Mouse (Mus musculus) bone marrow macrophage, adult 2 months (primary cell): Measurements from ENCODE around the gene Dio1.

Experiments
- CTCF ChIP-seq: IDR thresholded peaks from 2 replicates; pipeline ENCODE4 v1.5.1; 2012; ENCODE audit warnings: low read depth, mild to moderate bottlenecking, low read length, moderate library complexity
- POLR2A ChIP-seq: IDR thresholded peaks from 2 replicates; pipeline ENCODE4 v1.6.1; 2012; ENCODE audit warnings: mild to moderate bottlenecking, low read depth, low read length, borderline replicate concordance

GRCm38 (mm10) chr4:107336356-107336755 lies 29.4 kb upstream of the Dio1 start:
- TF ChIP-seq CTCF: no peak
- TF ChIP-seq POLR2A: no peak
